Mouse (Mus musculus) liver, embryonic 14.5 days (tissue): ENCODE measurements around the gene Lmo4. TPM values are rescaled to one million over a fixed set of nuclear protein-coding genes. Genes with fewer than 3 reads are reported as not detected.

Experiments
- ATAC-seq: fragments of 200-750 bp; cut with Nextera tagmentation; 2 replicates; pipeline ENCODE4 v1.8.0; 2017; ENCODE audit warnings: moderate number of reproducible peaks, mild to moderate bottlenecking, moderate library complexity; ENCODE audit not compliant: insufficient read depth
- DNase-seq, 3 experiments: peaks; one replicate each; pipeline ENCODE4 v3.0.0-alpha.2; 2012 to 2013; ENCODE audit warnings: low read depth in 3 of 3, low spot score in 3 of 3
- H3K27ac ChIP-seq: fragments of 300-500 bp; sonication (generic); 2 replicates; pipeline ENCODE4 v1.5.1; 2014; ENCODE audit warnings: moderate library complexity, mild to moderate bottlenecking, control low read depth, inconsistent platforms
- H3K27me3 ChIP-seq: fragments of 300-500 bp; sonication (generic); 2 replicates; pipeline ENCODE4 v1.6.1; 2014; ENCODE audit warnings: mild to moderate bottlenecking, low read length, moderate library complexity; ENCODE audit not compliant: control insufficient read depth, insufficient read depth
- H3K36me3 ChIP-seq: fragments of 300-500 bp; sonication (generic); replicated peaks from 2 replicates; pipeline ENCODE4 v1.6.1; 2014; ENCODE audit warnings: low read depth; ENCODE audit not compliant: control insufficient read depth, insufficient read depth
- H3K4me1 ChIP-seq, 2 experiments: fragments of 200-500 bp in 1 of 2; fragments of 300-500 bp in 1 of 2; sonication (generic) in 1 of 2; replicated peaks; 2 replicates each; pipeline ENCODE4 v1.6.1; 2012 to 2014; ENCODE audit warnings: antibody characterized with exemption in 1 of 2, inconsistent platforms in 1 of 2, low read length in 1 of 2; ENCODE audit not compliant: control insufficient read depth in 2 of 2, insufficient read depth in 2 of 2
- H3K4me2 ChIP-seq: fragments of 300-500 bp; sonication (generic); 2 replicates; pipeline ENCODE4 v1.6.1; 2014; ENCODE audit warnings: low read depth, mild to moderate bottlenecking, control low read depth, moderate library complexity
- H3K4me3 ChIP-seq, 2 experiments: fragments of 200-500 bp in 1 of 2; fragments of 300-500 bp in 1 of 2; sonication (generic) in 1 of 2; 2 replicates each; pipeline ENCODE4 v1.5.1; 2012 to 2014; ENCODE audit warnings: low read depth in 2 of 2, low read length in 2 of 2, mild to moderate bottlenecking in 2 of 2, control low read depth in 1 of 2, inconsistent platforms in 1 of 2, moderate library complexity in 1 of 2; ENCODE audit not compliant: insufficient read depth in 1 of 2
- H3K9ac ChIP-seq: fragments of 300-500 bp; sonication (generic); replicated peaks from 2 replicates; pipeline ENCODE4 v1.6.1; 2014; ENCODE audit warnings: mild to moderate bottlenecking, control low read depth, moderate library complexity
- H3K9me3 ChIP-seq: fragments of 300-500 bp; sonication (generic); 2 replicates; pipeline ENCODE4 v1.6.1; 2016; ENCODE audit warnings: low read length, mixed read lengths; ENCODE audit not compliant: control insufficient read depth
- CTCF ChIP-seq: IDR thresholded peaks from 2 replicates; pipeline ENCODE4 v1.5.1; 2016; ENCODE audit warnings: antibody characterized with exemption, low read depth, control low read depth
- EP300 ChIP-seq: IDR thresholded peaks from 2 replicates; pipeline ENCODE4 v1.6.1; 2016; ENCODE audit warnings: antibody characterized with exemption, low read depth
- whole genome bisulfite sequencing: fragments of 180-500 bp; shearing (Covaris S2); extraction: QIAGEN DNeasy Blood & Tissue Kit; methylation state at CpG from one replicate; pipeline ENCODE4 v1.1.7; 2014; ENCODE audit not compliant: insufficient replicate concordance; 5-methylcytosine and 5-hydroxymethylcytosine counted together
- polyA plus RNA-seq, 2 experiments: library from polyadenylated mRNA; depleted of rRNA in 1 of 2; stranded (reverse) in 1 of 2; unstranded in 1 of 2; fragments of >200 nt; fragmentation: Nextera tagmentation in 1 of 2; extraction: Ambion mirVana in 1 of 2; gene quantifications; 2 replicates each; pipeline versions ENCODE4 v1.2.1 to v1.2.3; 2012 to 2014

Gene Lmo4
- polyA plus RNA-seq, 2 experiments = 12.5 to 15.4 TPM

DNA sequence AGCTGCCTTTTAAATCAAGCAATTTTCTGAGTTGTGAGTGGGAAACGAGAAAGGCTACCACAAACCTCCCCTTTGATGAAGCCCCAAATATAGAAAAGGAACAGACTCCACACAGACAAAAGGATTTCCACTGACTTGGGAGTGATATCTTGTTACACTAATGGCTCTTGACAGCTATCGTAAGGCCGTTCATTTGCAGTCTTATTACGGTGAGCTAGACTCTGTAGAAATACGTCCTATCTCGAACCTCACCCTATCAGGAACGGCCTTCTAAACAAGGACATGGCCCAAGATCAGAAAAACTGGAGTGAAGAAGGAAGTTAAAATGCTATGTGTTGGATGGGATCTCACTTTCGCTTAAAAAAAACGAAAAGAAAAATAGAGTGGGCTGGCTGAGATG, 25.0 kb upstream of the Lmo4 start:
- Histone ChIP-seq H3K4me2 (no peak overlapping the region), H3K9me3 (no peaks in the 10 kb centered on the region), H3K27me3 (no peaks in the 10 kb centered on the region), H3K9ac (no peak overlapping the region), H3K27ac (no peak overlapping the region), H3K4me1 (no peaks in the 10 kb centered on the region), H3K4me3 (no peak overlapping the region), H3K36me3 (no peaks in the 10 kb centered on the region)
- ATAC-seq (no peak), DNase-seq (no peak)
- TF ChIP-seq CTCF (no peak), EP300 (no peak)
- WGBS = 73% methylated on average over 9 of the region's 9 CpGs

DNA sequence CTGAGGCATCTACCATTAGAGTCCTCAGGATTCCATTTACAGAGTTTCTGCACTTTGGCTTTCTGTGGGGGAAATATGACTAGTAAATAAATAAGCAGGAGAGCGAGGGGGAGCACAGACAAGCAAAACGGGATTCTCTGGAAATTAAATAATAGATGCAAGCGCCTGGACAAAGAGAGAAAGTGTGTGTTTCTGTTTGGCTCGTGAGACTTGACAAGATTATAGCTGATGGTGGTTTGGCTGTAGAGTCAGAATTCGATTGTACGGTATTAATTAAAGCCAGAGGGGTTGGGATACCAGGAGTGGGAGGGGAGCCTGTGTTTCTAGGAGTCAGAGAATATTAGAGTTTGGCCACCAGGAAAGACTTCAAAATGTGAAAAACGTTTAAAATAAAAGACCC, 24.3 kb upstream of the Lmo4 start:
- no peak overlapping the region for H3K27ac ChIP-seq
- no peaks in the 10 kb centered on the region for H3K4me1 ChIP-seq
- DNase-seq = no peak
- no peak overlapping the region for H3K4me2 ChIP-seq
- no peak for ATAC-seq
- H3K9me3 ChIP-seq = no peaks in the 10 kb centered on the region
- 62% methylated on average over 7 of the region's 7 CpGs for WGBS
- no peaks in the 10 kb centered on the region for H3K27me3 ChIP-seq
- no peak overlapping the region for H3K4me3 ChIP-seq
- H3K9ac ChIP-seq = no peak overlapping the region
- no peaks in the 10 kb centered on the region for H3K36me3 ChIP-seq
- TF ChIP-seq CTCF = no peak
- no peak for TF ChIP-seq EP300

DNA sequence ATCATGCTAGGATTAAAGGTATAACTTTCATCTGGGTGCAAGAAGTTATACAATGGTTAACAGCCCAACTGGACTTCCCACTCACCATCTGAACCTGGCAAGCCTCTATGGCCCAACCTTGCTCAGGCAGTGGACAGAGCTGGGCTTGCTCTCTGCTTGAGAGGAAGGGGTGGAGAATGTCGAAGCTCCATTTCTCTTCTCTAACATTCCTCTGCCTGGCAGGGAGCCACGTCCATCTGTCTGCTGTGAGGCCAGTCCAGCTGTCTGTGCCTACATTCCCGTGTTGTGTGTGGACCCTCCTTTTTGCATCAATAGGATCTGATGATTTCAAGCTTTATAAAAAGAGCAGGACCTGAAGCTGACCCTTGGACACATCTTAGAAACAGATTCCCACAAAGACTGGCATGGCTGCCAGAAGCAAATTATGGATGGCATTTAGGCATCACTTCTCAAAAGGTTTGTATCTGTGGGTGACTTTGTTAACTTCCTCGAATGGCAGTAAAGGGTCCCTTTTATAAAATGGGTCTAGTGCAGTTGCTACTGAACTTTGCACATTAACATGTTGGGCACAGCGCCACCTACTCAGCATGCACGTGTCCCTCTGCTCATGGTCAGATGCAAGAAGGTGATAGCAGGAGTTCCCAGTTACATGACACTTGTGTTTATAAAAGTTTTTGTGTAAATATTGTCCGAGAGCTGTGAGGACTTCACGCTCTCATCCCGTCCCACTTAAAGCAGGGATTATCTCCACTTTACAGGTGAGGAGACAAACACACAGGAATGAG, 20.6 kb upstream of the Lmo4 start:
- whole genome bisulfite sequencing = 43% methylated on average over 9 of the region's 9 CpGs
- no peak for ATAC-seq
- no peak overlapping the region for H3K4me3 ChIP-seq

DNA sequence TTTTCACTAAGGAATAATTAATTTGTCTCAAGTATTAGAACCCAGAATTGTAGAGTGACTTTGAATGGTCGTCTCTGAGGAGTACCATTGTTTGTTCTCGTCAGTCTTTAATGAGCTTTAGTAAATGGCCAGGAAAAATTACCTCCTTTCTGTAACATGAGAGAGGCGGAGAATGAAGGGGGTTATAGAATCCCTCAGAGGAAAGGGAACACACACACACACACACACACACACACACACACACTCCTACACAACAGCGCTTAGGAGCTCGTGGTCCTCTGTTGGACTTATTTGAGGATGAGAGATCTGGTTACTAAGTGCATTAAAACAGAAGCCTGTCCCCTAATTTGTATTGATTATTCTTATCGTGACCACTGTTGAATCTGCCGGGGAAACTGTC, 19.6 kb upstream of the Lmo4 start:
- Histone ChIP-seq H3K27ac (no peak overlapping the region), H3K4me2 (no peak overlapping the region), H3K4me1 (no peaks in the 10 kb centered on the region), H3K4me3 (no peak overlapping the region), H3K27me3 (no peaks in the 10 kb centered on the region), H3K9ac (no peak overlapping the region), H3K9me3 (no peaks in the 10 kb centered on the region), H3K36me3 (no peaks in the 10 kb centered on the region)
- WGBS = 69% methylated on average over 7 of the region's 7 CpGs
- DNase-seq = no peak
- TF ChIP-seq CTCF (no peak), EP300 (no peak)
- no peak for ATAC-seq

More for the DNA sequence above, 20.6 kb upstream of the Lmo4 start:
- TF ChIP-seq EP300 = no peak
- TF ChIP-seq CTCF = no peak
- Histone ChIP-seq H3K9ac (no peak overlapping the region), H3K4me1 (no peaks in the 10 kb centered on the region), H3K36me3 (no peaks in the 10 kb centered on the region), H3K4me2 (no peak overlapping the region), H3K27me3 (no peaks in the 10 kb centered on the region), H3K27ac (no peak overlapping the region), H3K9me3 (no peaks in the 10 kb centered on the region)
- no peak for DNase-seq

DNA sequence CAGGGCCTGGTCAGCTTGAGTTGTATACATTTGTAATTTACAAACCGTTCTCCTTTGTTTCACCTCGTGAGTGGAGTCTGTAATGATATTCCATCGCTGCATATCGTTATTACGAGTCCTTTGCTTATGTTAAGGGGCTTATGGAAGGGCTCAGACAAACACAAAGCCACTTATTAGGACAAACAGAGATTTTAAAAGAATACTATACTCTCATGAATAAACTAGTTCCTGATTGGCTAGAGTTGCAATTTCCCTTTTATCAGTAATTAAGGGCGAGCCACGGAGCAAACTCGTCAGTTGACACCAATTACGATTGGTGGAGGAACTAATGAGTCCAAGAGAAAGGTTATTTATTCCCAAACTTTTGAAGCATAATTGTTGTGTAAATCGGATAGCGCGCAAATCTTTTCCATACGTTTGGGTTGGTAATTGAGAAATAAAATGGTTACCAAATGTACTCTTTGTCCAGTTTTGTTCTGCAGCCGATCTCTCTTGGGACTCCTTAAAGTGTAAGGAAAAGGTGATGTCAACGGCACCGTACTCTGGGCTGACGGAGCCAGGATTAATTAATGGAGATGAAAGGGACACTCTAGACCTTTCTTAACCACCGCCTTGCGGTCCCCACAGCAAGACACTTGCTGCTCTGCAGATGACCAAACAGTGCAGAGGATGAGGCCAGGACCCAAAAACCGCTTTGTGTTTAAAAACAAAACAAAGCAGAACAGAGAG, 18.5 kb upstream of the Lmo4 start:
- Histone ChIP-seq H3K27me3 (no peaks in the 10 kb centered on the region), H3K4me3 (no peak overlapping the region)

More for the DNA sequence above, 18.5 kb upstream of the Lmo4 start:
- Histone ChIP-seq H3K9me3 (no peaks in the 10 kb centered on the region), H3K9ac (no peak overlapping the region), H3K36me3 (no peaks in the 10 kb centered on the region), H3K27ac (no peak overlapping the region), H3K4me1 (no peaks in the 10 kb centered on the region), H3K4me2 (no peak overlapping the region)
- TF ChIP-seq EP300 (no peak), CTCF (no peak)
- no peak for DNase-seq
- 78% methylated on average over 20 of the region's 20 CpGs for WGBS
- ATAC-seq = no peak
